Mouse (Mus musculus): ENCODE data around the gene Hpse2. TPM values are rescaled to one million over a fixed set of nuclear protein-coding genes. Genes with fewer than 3 reads are reported as not detected.
"Not testable (repeated sequence)": the region's sequence is repeated elsewhere in the genome, so short reads cannot be mapped to it uniquely, and the experiment has no call there.

Gene Hpse2
- polyA plus RNA-seq, 1 experiment from 2014 or later, result 0.05 TPM

GRCm38 (mm10) chr19:42780156-42780538 lies 608.0 kb downstream of the Hpse2 start:
- WGBS, result 44% methylated on average over 7 of the region's 7 CpGs
- not testable (repeated sequence) for H3K27me3 ChIP-seq (replicated peaks; ENCODE audit: control insufficient read depth, insufficient read depth, low read length); H3K36me3 ChIP-seq (ENCODE audit: control insufficient read depth, insufficient read depth, low read length); DNase-seq (ENCODE audit: low spot score); ATAC-seq (replicated peaks; ENCODE audit: low FRiP score); H3K9me3 ChIP-seq (ENCODE audit: control insufficient read depth, low read length); H3K4me1 ChIP-seq (replicated peaks; ENCODE audit: control insufficient read depth, insufficient read depth, low read length)
- peak overlapping the region; percentile 88 for H3K4me2 ChIP-seq
- peak overlapping the region; percentile 70 for H3K4me3 ChIP-seq (ENCODE audit: low read depth, low read length)
- peak overlapping the region; percentile 56 for H3K27ac ChIP-seq (ENCODE audit: low read depth, low read length)
- H3K9ac ChIP-seq (ENCODE audit: low read depth, low read length), result peak overlapping the region; percentile 74

GRCm38 (mm10) chr19:42779531-42780155 lies 608.5 kb downstream of the Hpse2 start, which contains the start of gene Hps1:
Hps1 (minus strand) TSS chr19:42779978.
- peak within 1 kb of the TSS; percentile 88 for H3K4me2 ChIP-seq
- WGBS, result under 1% methylated on average over 43 of the region's 43 CpGs
- H3K9ac ChIP-seq (ENCODE audit: low read depth, low read length), result peak within 1 kb of the TSS; percentile 74
- H3K4me1 ChIP-seq (replicated peaks; ENCODE audit: control insufficient read depth, insufficient read depth, low read length), result peaks cover 8% of the 10 kb centered on the region; the same call in 1 of the 2 replicates
- H3K27ac ChIP-seq (ENCODE audit: low read depth, low read length), result peak within 1 kb of the TSS; percentile 56
- DNase-seq (ENCODE audit: low spot score), result peak; percentile 90
- no peaks in the 10 kb centered on the region for H3K9me3 ChIP-seq (ENCODE audit: control insufficient read depth, low read length)
- ATAC-seq (replicated peaks; ENCODE audit: low FRiP score), result peak; percentile 97
- H3K27me3 ChIP-seq (replicated peaks; ENCODE audit: control insufficient read depth, insufficient read depth, low read length), result no peaks in the 10 kb centered on the region
- no peaks in the 10 kb centered on the region for H3K36me3 ChIP-seq (ENCODE audit: control insufficient read depth, insufficient read depth, low read length)
- H3K4me3 ChIP-seq (ENCODE audit: low read depth, low read length), result peak within 1 kb of the TSS; percentile 70

GRCm38 (mm10) chr19:42777801-42778200 lies 610.4 kb downstream of the Hpse2 start:
- ATAC-seq (replicated peaks; ENCODE audit: low FRiP score) (no peak), DNase-seq (ENCODE audit: low spot score) (no peak)
- H3K9ac ChIP-seq (ENCODE audit: low read depth, low read length), result no peak overlapping the region
- H3K27me3 ChIP-seq (replicated peaks; ENCODE audit: control insufficient read depth, insufficient read depth, low read length), result no peaks in the 10 kb centered on the region
- H3K36me3 ChIP-seq (ENCODE audit: control insufficient read depth, insufficient read depth, low read length), result no peaks in the 10 kb centered on the region
- no peak overlapping the region for H3K4me2 ChIP-seq
- H3K4me1 ChIP-seq (replicated peaks; ENCODE audit: control insufficient read depth, insufficient read depth, low read length), result peaks cover 8% of the 10 kb centered on the region; the same call in 1 of the 2 replicates
- H3K4me3 ChIP-seq (ENCODE audit: low read depth, low read length), result no peak overlapping the region
- H3K9me3 ChIP-seq (ENCODE audit: control insufficient read depth, low read length), result no peaks in the 10 kb centered on the region
- 79% methylated on average over 5 of the region's 5 CpGs for WGBS
- no peak overlapping the region for H3K27ac ChIP-seq (ENCODE audit: low read depth, low read length)

- 85% methylated on average over 1 of the region's 1 CpGs for WGBS
- H3K4me2 ChIP-seq, result no peak overlapping the region
- no peak overlapping the region for H3K4me3 ChIP-seq (ENCODE audit: low read depth, low read length)
- no peak overlapping the region for H3K27ac ChIP-seq (ENCODE audit: low read depth, low read length)
- DNase-seq (ENCODE audit: low spot score), result no peak
- no peak overlapping the region for H3K9ac ChIP-seq (ENCODE audit: low read depth, low read length)
- no peaks in the 10 kb centered on the region for H3K27me3 ChIP-seq (replicated peaks; ENCODE audit: control insufficient read depth, insufficient read depth, low read length)
- peaks cover 8% of the 10 kb centered on the region; the same call in 1 of the 2 replicates for H3K4me1 ChIP-seq (replicated peaks; ENCODE audit: control insufficient read depth, insufficient read depth, low read length)
- no peaks in the 10 kb centered on the region for H3K36me3 ChIP-seq (ENCODE audit: control insufficient read depth, insufficient read depth, low read length)
- no peaks in the 10 kb centered on the region for H3K9me3 ChIP-seq (ENCODE audit: control insufficient read depth, low read length)
- no peak for ATAC-seq (replicated peaks; ENCODE audit: low FRiP score)
Measured at GRCm38 (mm10) chr19:42776813-42777212, 611.3 kb downstream of the Hpse2 start.

- DNase-seq (ENCODE audit: low spot score) (no peak), ATAC-seq (replicated peaks; ENCODE audit: low FRiP score) (no peak)
- Histone ChIP-seq H3K27me3 (replicated peaks; ENCODE audit: control insufficient read depth, insufficient read depth, low read length) (no peaks in the 10 kb centered on the region), H3K27ac (ENCODE audit: low read depth, low read length) (no peak overlapping the region), H3K9me3 (ENCODE audit: control insufficient read depth, low read length) (no peaks in the 10 kb centered on the region), H3K9ac (ENCODE audit: low read depth, low read length) (no peak overlapping the region), H3K4me2 (no peak overlapping the region), H3K36me3 (ENCODE audit: control insufficient read depth, insufficient read depth, low read length) (0 out of 2 replicates have a peak, but pooled peaks cover 2% of the 10 kb centered on the region), H3K4me1 (replicated peaks; ENCODE audit: control insufficient read depth, insufficient read depth, low read length) (no peaks in the 10 kb centered on the region), H3K4me3 (ENCODE audit: low read depth, low read length) (no peak overlapping the region)
- WGBS, result 85% methylated on average over 23 of the region's 23 CpGs
Measured at GRCm38 (mm10) chr19:42770141-42770872, 617.8 kb downstream of the Hpse2 start.

GRCm38 (mm10) chr19:42769648-42770047 lies 618.5 kb downstream of the Hpse2 start:
- 90% methylated on average over 10 of the region's 10 CpGs for WGBS
- H3K4me2 ChIP-seq, result no peak overlapping the region

GRCm38 (mm10) chr19:42767361-42767760 lies 620.8 kb downstream of the Hpse2 start:
- 80% methylated on average over 8 of the region's 8 CpGs for WGBS
- Histone ChIP-seq H3K9ac (ENCODE audit: low read depth, low read length) (no peak overlapping the region), H3K4me1 (replicated peaks; ENCODE audit: control insufficient read depth, insufficient read depth, low read length) (no peaks in the 10 kb centered on the region), H3K9me3 (ENCODE audit: control insufficient read depth, low read length) (no peaks in the 10 kb centered on the region), H3K4me2 (no peak overlapping the region), H3K27me3 (replicated peaks; ENCODE audit: control insufficient read depth, insufficient read depth, low read length) (no peaks in the 10 kb centered on the region), H3K36me3 (ENCODE audit: control insufficient read depth, insufficient read depth, low read length) (0 out of 2 replicates have a peak, but pooled peaks cover 2% of the 10 kb centered on the region), H3K4me3 (ENCODE audit: low read depth, low read length) (no peak overlapping the region), H3K27ac (ENCODE audit: low read depth, low read length) (no peak overlapping the region)
- DNase-seq (ENCODE audit: low spot score) (no peak), ATAC-seq (replicated peaks; ENCODE audit: low FRiP score) (no peak)

More at GRCm38 (mm10) chr19:42769648-42770047, 618.5 kb downstream of the Hpse2 start:
- ATAC-seq (replicated peaks; ENCODE audit: low FRiP score), result no peak
- Histone ChIP-seq H3K27me3 (replicated peaks; ENCODE audit: control insufficient read depth, insufficient read depth, low read length) (no peaks in the 10 kb centered on the region), H3K4me3 (ENCODE audit: low read depth, low read length) (no peak overlapping the region), H3K36me3 (ENCODE audit: control insufficient read depth, insufficient read depth, low read length) (0 out of 2 replicates have a peak, but pooled peaks cover 2% of the 10 kb centered on the region), H3K27ac (ENCODE audit: low read depth, low read length) (no peak overlapping the region), H3K9ac (ENCODE audit: low read depth, low read length) (no peak overlapping the region), H3K9me3 (ENCODE audit: control insufficient read depth, low read length) (no peaks in the 10 kb centered on the region), H3K4me1 (replicated peaks; ENCODE audit: control insufficient read depth, insufficient read depth, low read length) (no peaks in the 10 kb centered on the region)
- no peak for DNase-seq (ENCODE audit: low spot score)

- Histone ChIP-seq H3K36me3 (ENCODE audit: control insufficient read depth, insufficient read depth, low read length) (no peaks in the 10 kb centered on the region), H3K27ac (ENCODE audit: low read depth, low read length) (no peak overlapping the region), H3K4me2 (no peak overlapping the region), H3K9me3 (ENCODE audit: control insufficient read depth, low read length) (no peaks in the 10 kb centered on the region), H3K4me1 (replicated peaks; ENCODE audit: control insufficient read depth, insufficient read depth, low read length) (no peaks in the 10 kb centered on the region), H3K4me3 (ENCODE audit: low read depth, low read length) (no peak overlapping the region), H3K27me3 (replicated peaks; ENCODE audit: control insufficient read depth, insufficient read depth, low read length) (no peaks in the 10 kb centered on the region), H3K9ac (ENCODE audit: low read depth, low read length) (no peak overlapping the region)
- ATAC-seq (replicated peaks; ENCODE audit: low FRiP score) (no peak), DNase-seq (ENCODE audit: low spot score) (no peak)
- 85% methylated on average over 10 of the region's 10 CpGs for WGBS
Measured at GRCm38 (mm10) chr19:42764398-42764797, 623.8 kb downstream of the Hpse2 start.
